Mouse (Mus musculus): ENCODE measurements at regions not wholly inside any gene's neighbourhood (a gene's known extent, or its start where the extent isn't known, plus 50 kb on each side); places are given as distances from the start of the nearest gene placed in this dataset.

- DNase-seq (ENCODE audit: low spot score in 2 of 2): peak in 1 of 2 experiments; percentile 78
Observed at GRCm38 (mm10) chr5:149338016-149338696, 73.4 kb upstream of the Medag start.

GRCm38 (mm10) chr5:149338697-149339078 lies 72.9 kb upstream of the Medag start:
- no peak for DNase-seq (ENCODE audit: low spot score in 2 of 2)

GRCm38 (mm10) chr5:149340361-149340760 lies 71.2 kb upstream of the Medag start:
- DNase-seq (ENCODE audit: low spot score in 2 of 2): no peak

DNA sequence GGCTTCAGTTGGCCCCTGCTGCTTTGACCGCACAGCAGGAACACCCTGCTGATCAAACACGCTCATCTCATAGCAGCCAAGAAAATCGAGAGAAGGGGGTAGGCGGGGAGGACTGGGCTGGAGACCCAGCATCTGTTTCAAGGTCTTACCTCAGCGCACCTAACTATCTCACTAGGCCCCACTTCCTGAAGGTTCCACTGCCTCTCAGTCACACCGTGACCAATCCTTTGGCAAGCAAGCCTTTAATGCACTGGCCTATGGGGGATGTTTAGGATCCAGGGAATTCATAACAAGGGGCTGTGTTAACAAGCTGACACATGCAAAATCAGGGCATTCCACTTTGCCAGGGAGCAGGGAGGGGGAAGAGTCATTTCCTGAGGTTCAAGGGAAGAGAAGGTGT lies 70.1 kb upstream of the Medag start:
- DNase-seq (ENCODE audit: low spot score in 2 of 2): no peak

DNA sequence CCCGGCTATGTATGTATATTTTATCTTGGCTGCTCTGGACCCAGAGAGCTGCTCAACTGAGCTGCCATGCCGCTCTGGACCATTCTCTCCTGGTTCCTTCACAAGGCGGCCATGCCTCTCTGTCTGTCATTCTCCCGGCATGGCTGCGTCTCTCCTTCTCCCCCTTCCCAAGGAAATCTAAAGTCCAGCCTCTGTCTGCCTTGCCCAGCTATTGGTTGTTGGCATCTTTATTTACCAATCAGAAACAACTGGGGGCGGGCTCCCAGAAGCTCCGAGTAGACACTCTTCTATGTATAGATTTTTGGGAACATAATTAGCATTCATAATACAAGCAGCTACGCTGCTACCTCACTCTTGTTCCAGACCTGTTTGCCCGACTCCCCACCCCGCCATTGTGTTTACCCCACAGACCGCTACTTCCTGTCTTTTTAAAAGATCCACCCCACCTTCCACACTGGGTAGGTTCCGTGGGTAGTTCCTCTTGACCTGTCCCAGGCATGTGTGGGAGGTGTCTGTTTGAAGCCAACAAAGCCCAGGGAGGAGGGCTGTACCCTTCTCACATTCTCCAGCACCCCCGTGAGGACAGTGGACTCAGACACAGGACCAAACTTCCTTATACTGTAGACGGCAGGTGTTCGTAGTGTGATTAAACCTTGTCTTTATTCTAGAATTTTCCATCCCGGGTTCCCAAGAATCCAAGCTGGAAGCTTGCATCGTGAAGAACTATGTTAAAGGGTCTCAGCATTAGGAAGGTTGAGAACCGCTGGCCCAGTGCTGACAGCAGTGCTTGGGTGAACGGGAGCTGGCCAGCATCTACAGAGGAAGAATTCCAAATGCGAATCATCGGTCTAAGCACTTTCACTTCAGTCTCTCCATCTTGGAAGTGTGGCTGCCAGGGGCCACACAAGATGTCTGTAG lies 67.7 kb upstream of the Medag start:
- no peak for DNase-seq (ENCODE audit: low spot score in 2 of 2)

- no peak for DNase-seq (ENCODE audit: low spot score in 2 of 2)
Observed at GRCm38 (mm10) chr5:149344528-149344855, 67.1 kb upstream of the Medag start.

DNA sequence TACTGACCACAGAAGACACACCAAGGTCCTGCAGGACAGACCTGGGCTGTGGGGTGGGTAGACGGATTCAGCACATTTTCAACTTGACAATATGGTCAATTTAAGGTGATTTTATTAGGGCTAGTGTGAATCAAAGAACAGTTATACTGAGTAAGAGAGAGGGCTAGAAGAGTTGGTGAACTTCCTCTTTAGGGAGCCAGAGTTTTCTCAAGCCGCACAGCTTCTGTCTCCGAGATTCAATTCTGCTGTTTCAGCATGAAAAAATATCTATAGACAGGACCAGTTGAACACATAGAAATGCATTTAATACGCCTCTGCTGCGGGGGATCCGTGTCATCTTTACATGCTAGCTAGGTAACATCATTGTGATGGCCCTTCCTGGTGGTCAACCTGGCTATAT lies 66.4 kb upstream of the Medag start:
- no peak for DNase-seq (ENCODE audit: low spot score in 2 of 2)

DNA sequence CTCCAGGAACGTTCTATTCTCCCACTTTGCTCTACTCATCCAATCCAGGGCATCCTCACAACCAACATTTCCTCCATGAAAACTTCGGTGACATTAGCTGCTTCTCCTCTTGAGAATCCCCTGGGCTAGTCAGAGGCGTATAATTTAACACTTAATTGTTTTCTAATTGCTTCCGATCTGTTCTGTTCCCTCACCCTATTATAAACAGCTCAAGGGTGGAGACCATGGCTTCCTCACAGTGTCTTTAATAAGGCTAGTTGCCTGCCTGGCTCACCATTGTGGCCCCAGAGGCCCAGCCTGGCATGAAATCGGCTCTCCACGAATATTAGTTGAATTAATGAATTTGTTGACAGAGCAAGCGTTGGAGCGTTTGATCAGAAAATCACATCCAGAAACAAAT lies 61.9 kb upstream of the Medag start:
- no peak for DNase-seq (ENCODE audit: low spot score in 2 of 2)

DNA sequence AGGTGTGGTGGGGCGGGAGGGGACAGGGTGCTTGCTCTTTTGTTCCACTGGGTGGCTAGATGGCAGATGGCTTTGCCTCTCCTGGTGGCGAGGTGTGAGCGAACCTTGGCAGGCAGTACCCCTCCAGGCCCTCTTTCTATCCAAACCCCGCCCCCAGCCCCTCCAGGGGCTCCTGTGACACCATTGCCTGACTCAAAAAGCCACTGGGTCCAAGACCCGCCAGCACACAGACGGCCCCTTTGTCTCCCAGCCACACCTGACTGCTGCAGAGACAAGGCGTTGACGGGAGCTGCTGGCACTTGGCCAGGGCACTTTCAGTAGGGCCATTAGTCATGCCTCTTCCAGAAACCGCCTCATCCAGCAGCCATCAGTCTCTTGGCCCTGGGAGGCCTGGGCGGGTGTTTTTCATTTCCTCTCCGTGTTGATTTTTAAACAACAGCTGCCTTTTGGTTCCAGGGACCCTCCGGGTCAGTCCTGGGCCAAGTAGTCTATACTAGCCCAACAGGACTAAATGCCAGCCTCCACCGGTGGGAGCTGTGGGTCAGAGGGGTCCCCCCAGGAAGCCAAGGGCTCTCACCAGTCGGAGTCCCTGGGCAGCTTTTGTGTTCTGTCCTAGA lies 58.4 kb upstream of the Medag start:
- peak; percentile 35 to 78 for DNase-seq (ENCODE audit: low spot score in 2 of 2)

DNA sequence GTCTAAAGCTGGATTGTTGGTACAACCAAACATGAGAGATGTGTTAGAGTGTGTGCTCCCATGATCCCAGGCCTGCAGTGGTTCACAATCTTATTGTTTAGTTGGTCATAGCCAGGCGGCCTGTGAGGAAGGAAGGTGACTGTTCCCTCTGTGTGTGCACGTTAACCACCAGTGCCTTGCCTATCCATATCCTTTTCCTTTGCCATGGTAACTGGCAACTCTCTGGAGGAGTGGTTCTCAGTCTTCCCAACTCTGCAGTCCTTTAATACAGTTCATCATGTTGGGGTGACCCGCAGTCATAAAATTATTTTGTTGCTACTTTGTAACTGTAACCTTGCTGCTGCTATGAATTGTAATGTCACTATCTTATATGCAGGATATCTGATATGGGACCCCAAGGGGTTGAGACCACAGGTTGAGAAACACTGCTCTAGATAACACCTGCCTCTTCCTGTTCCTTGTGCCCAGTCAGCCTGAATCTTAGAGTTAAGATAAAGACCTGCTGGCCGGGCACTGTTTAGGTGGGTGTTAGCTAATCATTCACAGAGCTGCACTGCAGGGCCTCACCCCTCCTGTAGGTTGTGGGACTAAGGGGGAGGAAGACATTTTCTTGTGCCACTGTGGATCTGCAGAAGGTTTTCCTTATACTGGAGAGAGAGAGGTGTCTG lies 57.0 kb upstream of the Medag start:
- no peak for DNase-seq (ENCODE audit: low spot score in 2 of 2)

GRCm38 (mm10) chr5:149355131-149355530 lies 56.4 kb upstream of the Medag start:
- no peak for DNase-seq (ENCODE audit: low spot score in 2 of 2)

DNA sequence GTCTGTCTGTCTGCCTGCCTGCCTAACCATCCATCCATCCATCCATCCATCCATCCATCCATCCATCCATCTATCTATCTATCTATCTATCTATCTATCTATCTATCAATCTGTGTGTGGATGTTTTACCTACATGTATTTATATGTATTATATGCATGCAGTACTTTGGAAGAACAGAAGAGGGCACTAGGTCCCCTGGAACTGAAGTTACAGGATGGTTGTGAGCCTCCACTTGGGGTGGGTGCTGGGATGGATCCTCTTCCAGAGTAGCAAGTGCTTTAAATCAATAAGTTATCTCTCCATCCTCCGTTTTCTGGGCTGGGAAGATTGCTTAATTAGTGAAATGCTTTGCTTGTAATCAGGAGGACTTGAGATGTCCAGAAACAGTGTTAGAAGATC lies 54.6 kb upstream of the Medag start:
- DNase-seq (ENCODE audit: low spot score in 2 of 2): no peak

Data from cerebellum, postnatal 4 days (tissue).